Mouse (Mus musculus) MEL (cell line): ENCODE measurements around the gene Atf5. TPM values are rescaled to one million over a fixed set of nuclear protein-coding genes. Genes with fewer than 3 reads are reported as not detected.

Experiments
- DNase-seq: peaks from one replicate; pipeline ENCODE4 v3.0.0; 2011; ENCODE audit warnings: low read depth, low spot score
- H3K27ac ChIP-seq: 2 replicates; pipeline ENCODE4 v1.5.1; 2012; ENCODE audit warnings: low read depth, mild to moderate bottlenecking, control low read depth, low read length, moderate library complexity; ENCODE audit not compliant: control insufficient read depth
- H3K27me3 ChIP-seq, 2 experiments: fragments of 150-350 bp in 1 of 2; sonication (generic) in 1 of 2; 2 replicates each; pipeline ENCODE4 v1.6.1; 2012; ENCODE audit warnings: low read length in 2 of 2, mild to moderate bottlenecking in 2 of 2, improper control_type of control experiment in 1 of 2, moderate library complexity in 1 of 2; ENCODE audit not compliant: insufficient read depth in 2 of 2, control insufficient read depth in 1 of 2
- H3K36me3 ChIP-seq, 2 experiments: 2 replicates each; pipeline ENCODE4 v1.6.1; 2012 to 2014; ENCODE audit warnings: low read length in 2 of 2, improper control_type of control experiment in 1 of 2, inconsistent platforms in 1 of 2, mild to moderate bottlenecking in 1 of 2; ENCODE audit not compliant: insufficient read depth in 2 of 2, control insufficient read depth in 1 of 2
- H3K4me1 ChIP-seq, 2 experiments: fragments of 150-350 bp in 1 of 2; sonication (generic) in 1 of 2; 2 replicates each; pipeline ENCODE4 v1.6.1; 2012; ENCODE audit warnings: low read length in 2 of 2, improper control_type of control experiment in 1 of 2, mild to moderate bottlenecking in 1 of 2; ENCODE audit not compliant: insufficient read depth in 2 of 2, control insufficient read depth in 1 of 2
- H3K4me3 ChIP-seq, 2 experiments: fragments of 150-350 bp in 1 of 2; sonication (generic) in 1 of 2; 2 replicates each; pipeline ENCODE4 v1.5.1; 2012; ENCODE audit warnings: low read depth in 2 of 2, low read length in 2 of 2, mild to moderate bottlenecking in 2 of 2, moderate library complexity in 2 of 2, control low read depth in 1 of 2, improper control_type of control experiment in 1 of 2; ENCODE audit not compliant: control insufficient read depth in 1 of 2, insufficient read depth in 1 of 2
- H3K79me2 ChIP-seq: 2 replicates; pipeline ENCODE4 v1.6.1; 2012; ENCODE audit warnings: mild to moderate bottlenecking, low read length, moderate library complexity; ENCODE audit not compliant: control insufficient read depth, poor library complexity, insufficient read depth
- H3K9ac ChIP-seq: 2 replicates; pipeline ENCODE4 v1.6.1; 2012; ENCODE audit warnings: low read depth, mild to moderate bottlenecking, control low read depth, low read length, moderate library complexity; ENCODE audit not compliant: control insufficient read depth, poor library complexity, severe bottlenecking
- H3K9me3 ChIP-seq: fragments of 150-350 bp; sonication (generic); replicated peaks from 2 replicates; pipeline ENCODE4 v1.6.1; 2012; ENCODE audit warnings: mild to moderate bottlenecking, low read length, improper control_type of control experiment, moderate library complexity; ENCODE audit not compliant: insufficient read depth
- CHD2 ChIP-seq: IDR thresholded peaks from 2 replicates; pipeline ENCODE4 v1.6.1; 2011; ENCODE audit warnings: low read length, improper control_type of control experiment
- CTCF ChIP-seq, 3 experiments: IDR thresholded peaks in 2 of 3; conservative IDR thresholded peaks in 1 of 3; 2 replicates each; pipeline ENCODE4 v1.5.1; 2011 to 2012; ENCODE audit warnings: low read length in 3 of 3, low read depth in 2 of 3, mild to moderate bottlenecking in 2 of 3, improper control_type of control experiment in 1 of 3, inconsistent platforms in 1 of 3, mixed read lengths in 1 of 3, moderate library complexity in 1 of 3; ENCODE audit not compliant: control insufficient read depth in 1 of 3, insufficient read depth in 1 of 3, poor library complexity in 1 of 3, severe bottlenecking in 1 of 3
- ELF1 ChIP-seq: IDR thresholded peaks from 2 replicates; pipeline ENCODE4 v1.6.1; 2014; ENCODE audit warnings: low read depth, mild to moderate bottlenecking, inconsistent platforms, low read length, improper control_type of control experiment, moderate library complexity
- EP300 ChIP-seq, 2 experiments: IDR thresholded peaks; 2 replicates each; pipeline ENCODE4 v1.6.1; 2011; ENCODE audit warnings: improper control_type of control experiment in 2 of 2, low read length in 2 of 2, low read depth in 1 of 2, mild to moderate bottlenecking in 1 of 2
- ETS1 ChIP-seq: IDR thresholded peaks from 2 replicates; pipeline ENCODE4 v1.6.1; 2012; ENCODE audit warnings: low read depth, mild to moderate bottlenecking, inconsistent platforms, low read length, improper control_type of control experiment, moderate library complexity
- HCFC1 ChIP-seq: IDR thresholded peaks from 2 replicates; pipeline ENCODE4 v1.6.1; 2012; ENCODE audit warnings: low read depth, mild to moderate bottlenecking, inconsistent platforms, low read length, improper control_type of control experiment, moderate library complexity
- JUND ChIP-seq: IDR thresholded peaks from 2 replicates; pipeline ENCODE4 v1.6.1; 2011; ENCODE audit warnings: low read depth, mild to moderate bottlenecking, improper control_type of control experiment, low read length
- KAT2A ChIP-seq: conservative IDR thresholded peaks from 2 replicates; pipeline ENCODE4 v1.6.1; 2012; ENCODE audit warnings: low read depth, low read length, improper control_type of control experiment, inconsistent platforms
- MXI1 ChIP-seq: IDR thresholded peaks from 2 replicates; pipeline ENCODE4 v1.6.1; 2011; ENCODE audit warnings: mild to moderate bottlenecking, low read depth, low read length, improper control_type of control experiment
- NELFE ChIP-seq: IDR thresholded peaks from 2 replicates; pipeline ENCODE4 v1.6.1; 2011; ENCODE audit warnings: low read depth, low read length, improper control_type of control experiment
- POLR2AphosphoS2 ChIP-seq: IDR thresholded peaks from 2 replicates; pipeline ENCODE4 v1.6.1; 2011; ENCODE audit warnings: low read length, improper control_type of control experiment
- RAD21 ChIP-seq: IDR thresholded peaks from 2 replicates; pipeline ENCODE4 v1.6.1; 2011; ENCODE audit warnings: mild to moderate bottlenecking, low read depth, low read length, improper control_type of control experiment
- SMC3 ChIP-seq: IDR thresholded peaks from 2 replicates; pipeline ENCODE4 v1.6.1; 2011; ENCODE audit warnings: low read depth, low read length, improper control_type of control experiment
- TBP ChIP-seq: IDR thresholded peaks from 2 replicates; pipeline ENCODE4 v1.8.0; 2011; ENCODE audit warnings: low read depth, low read length, improper control_type of control experiment
- USF2 ChIP-seq, 2 experiments: IDR thresholded peaks; 2 replicates each; pipeline ENCODE4 v1.6.1; 2011 to 2012; ENCODE audit warnings: improper control_type of control experiment in 2 of 2, low read length in 2 of 2, borderline replicate concordance in 1 of 2, inconsistent platforms in 1 of 2, low read depth in 1 of 2, mild to moderate bottlenecking in 1 of 2; ENCODE audit not compliant: insufficient read depth in 1 of 2
- ZKSCAN1 ChIP-seq: IDR thresholded peaks from 2 replicates; pipeline ENCODE4 v1.6.1; 2012; ENCODE audit warnings: low read depth, mild to moderate bottlenecking, inconsistent platforms, low read length, improper control_type of control experiment, moderate library complexity
- ZMIZ1 ChIP-seq: IDR thresholded peaks from 2 replicates; pipeline ENCODE4 v1.6.1; 2012; ENCODE audit warnings: low read depth, mild to moderate bottlenecking, inconsistent platforms, low read length, improper control_type of control experiment, moderate library complexity
- polyA plus RNA-seq, 2 experiments: library from polyadenylated mRNA; stranded (reverse) in 1 of 2; unstranded in 1 of 2; fragments of >175 nt in 1 of 2; fragments of >200 nt in 1 of 2; gene quantifications; 2 replicates each; pipeline versions ENCODE4 v1.2.1 to v1.2.4; 2012; ENCODE audit warnings: low replicate concordance in 2 of 2, low read depth in 1 of 2; ENCODE audit not compliant: insufficient read length in 2 of 2, insufficient read depth in 1 of 2, missing spikeins in 1 of 2
- total RNA-seq: library from RNA; depleted of rRNA; stranded (reverse); fragments of 300-350 nt; gene quantifications from 2 replicates; pipeline ENCODE4 v1.2.3, GENCODE M21; 2012

Atf5 gene
- total and polyA plus RNA-seq, 3 experiments, result 17.6 to 95.5 TPM; not detected in 1

GRCm38 (mm10) chr7:44824872-44825271 is 8.4 kb upstream of the Atf5 start:
- H3K9ac ChIP-seq, result no peak overlapping the region
- H3K27ac ChIP-seq, result no peak overlapping the region
- peaks cover 96% of the 10 kb centered on the region for H3K79me2 ChIP-seq
- H3K4me3 ChIP-seq, result no peak overlapping the region
- peaks cover 31 to 41% of the 10 kb centered on the region in 2 experiments for H3K36me3 ChIP-seq
- DNase-seq, result peak; percentile 76
- H3K9me3 ChIP-seq, result no peaks in the 10 kb centered on the region
- H3K4me1 ChIP-seq, result peaks cover 28 to 34% of the 10 kb centered on the region in 2 experiments
- H3K27me3 ChIP-seq, result no peaks in the 10 kb centered on the region
- TF ChIP-seq RAD21 (peak; percentile 24), NELFE (no peak), CHD2 (no peak), TBP (no peak), CTCF (IDR thresholded peaks at IDR 0.05 in 2 of 3, conservative IDR thresholded peaks at IDR 0.05 in 1 of 3; ENCODE audit: control insufficient read depth in 1 of 3, insufficient read depth in 1 of 3, low read depth in 2 of 3, low read length in 3 of 3, poor library complexity in 1 of 3, severe bottlenecking in 1 of 3) (peak; percentile 67 to 82 (median 75)), MXI1 (peak; percentile 14; the same call in 1 of the 2 replicates), SMC3 (peak; percentile 37), KAT2A (no peak), JUND (no peak)

- no peak overlapping the region for H3K9ac ChIP-seq
- H3K27ac ChIP-seq, result no peak overlapping the region
- peaks cover 34 to 51% of the 10 kb centered on the region in 2 experiments for H3K36me3 ChIP-seq
- no peak for DNase-seq
- no peak overlapping the region for H3K4me3 ChIP-seq
- H3K9me3 ChIP-seq, result no peaks in the 10 kb centered on the region
- no peaks in the 10 kb centered on the region for H3K27me3 ChIP-seq
- TF ChIP-seq ZMIZ1 (no peak), POLR2AphosphoS2 (no peak), ETS1 (no peak)
- H3K79me2 ChIP-seq, result peaks cover 98% of the 10 kb centered on the region
- peaks cover 36 to 44% of the 10 kb centered on the region in 2 experiments for H3K4me1 ChIP-seq
Observed at GRCm38 (mm10) chr7:44823409-44823808, 7.0 kb upstream of the Atf5 start.

DNA sequence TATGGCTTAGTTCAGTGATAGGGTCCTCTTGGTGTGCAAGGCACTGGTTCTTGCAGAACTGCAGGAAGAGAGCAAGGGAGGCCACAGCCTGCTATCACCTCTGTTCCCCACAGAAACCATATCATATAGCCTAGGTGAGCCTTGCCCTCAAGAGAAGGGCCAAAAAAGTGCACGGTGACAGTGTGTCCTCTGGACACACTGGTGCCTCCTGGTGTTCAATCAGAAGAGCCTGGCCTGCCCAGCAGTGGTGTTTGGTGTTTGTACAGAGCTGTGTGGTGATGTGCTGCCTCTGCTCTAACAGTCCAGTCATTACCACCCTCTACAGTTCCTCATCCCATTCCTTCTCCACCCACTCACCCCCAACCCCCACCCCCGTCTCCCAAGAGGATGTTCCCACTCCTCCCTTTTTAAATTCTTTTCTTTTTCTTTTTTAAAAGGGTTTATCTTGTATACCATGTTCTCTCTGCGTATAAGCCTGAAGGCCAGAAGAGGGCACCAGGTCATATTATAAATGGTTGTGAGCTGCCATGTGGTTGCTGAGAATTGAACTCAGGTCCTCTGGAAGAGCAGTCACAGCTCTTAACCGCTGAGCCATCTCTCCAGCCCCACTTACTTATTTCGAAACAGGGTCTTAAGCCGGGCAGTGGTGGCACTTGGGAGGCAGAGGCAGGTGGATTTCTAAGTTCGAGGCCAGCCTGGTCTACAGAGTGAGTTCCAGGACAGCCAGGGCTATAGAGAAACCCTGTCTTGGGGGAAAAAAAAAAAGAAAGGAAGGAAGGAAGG is 5.4 kb upstream of the Atf5 start:
- Histone ChIP-seq H3K79me2 (peaks cover 98% of the 10 kb centered on the region), H3K9me3 (no peaks in the 10 kb centered on the region), H3K36me3 (peaks cover 30 to 57% of the 10 kb centered on the region in 2 experiments), H3K27me3 (no peaks in the 10 kb centered on the region), H3K9ac (no peak overlapping the region; the same call in 1 of the 2 replicates), H3K4me3 (no peak overlapping the region), H3K4me1 (peaks cover 39 to 51% of the 10 kb centered on the region in 2 experiments), H3K27ac (no peak overlapping the region)
- peak; percentile 39 for DNase-seq
- 0 out of 2 replicates have a peak, but pooled peaks have one; percentile 2 for TF ChIP-seq ETS1
- no peak for TF ChIP-seq ELF1
- TF ChIP-seq EP300 (IDR thresholded peaks at IDR 0.05; ENCODE audit: low read depth in 1 of 2, low read length in 2 of 2), result no peak
- TF ChIP-seq USF2 (IDR thresholded peaks at IDR 0.05; ENCODE audit: borderline replicate concordance in 1 of 2, insufficient read depth in 1 of 2, low read depth in 1 of 2, low read length in 2 of 2), result no peak
- TF ChIP-seq HCFC1, result no peak
- peak in 1 of 3 experiments; percentile 35; a peak in 2 of 6 replicates for TF ChIP-seq CTCF (IDR thresholded peaks at IDR 0.05 in 2 of 3, conservative IDR thresholded peaks at IDR 0.05 in 1 of 3; ENCODE audit: control insufficient read depth in 1 of 3, insufficient read depth in 1 of 3, low read depth in 2 of 3, low read length in 3 of 3, poor library complexity in 1 of 3, severe bottlenecking in 1 of 3)
- no peak for TF ChIP-seq ZKSCAN1
- TF ChIP-seq, all 39 proteins: peak for 2
